Mouse (Mus musculus): ENCODE measurements at regions not wholly inside any gene's neighbourhood (a gene's known extent, or its start where the extent isn't known, plus 50 kb on each side); places are given as distances from the start of the nearest gene placed in this dataset.

- TF ChIP-seq CTCF (conservative IDR thresholded peaks at IDR 0.05; ENCODE audit: low read length) (no peak), POU5F1 (IDR thresholded peaks at IDR 0.05; ENCODE audit: borderline replicate concordance, low read length) (no peak), NANOG (IDR thresholded peaks at IDR 0.05; ENCODE audit: borderline replicate concordance, low read length) (no peak)
Observed at GRCm38 (mm10) chr12:16118710-16119109, 302.0 kb upstream of the Trib2 start.
